Mouse (Mus musculus) MN1 (cell line): ENCODE results near the gene Polr2m.

ENCODE experiments used
- DNase-seq: peaks from one replicate; pipeline ENCODE4 v3.0.0-alpha.2; 2016; ENCODE audit warnings: low spot score

Polr2m gene

DNA sequence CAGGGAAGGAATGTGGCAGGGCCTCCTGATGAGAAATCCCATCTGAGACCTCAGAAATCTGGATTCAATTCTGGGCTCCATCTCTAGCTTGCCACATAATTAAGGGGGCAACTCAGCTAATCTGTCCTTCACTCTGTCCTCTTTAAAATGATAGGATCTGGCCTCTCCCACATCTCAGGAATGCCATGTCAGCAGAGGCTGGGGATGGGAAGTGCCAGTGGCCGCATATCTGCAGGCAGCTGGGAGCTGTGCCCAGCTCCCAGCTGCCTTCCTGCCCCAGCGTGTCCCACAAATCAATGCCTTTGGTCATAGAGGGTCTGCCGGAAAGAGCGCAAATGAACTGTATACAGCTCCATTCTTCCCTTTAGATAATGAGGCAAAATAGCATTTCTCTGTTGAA, 18.3 kb downstream of the Polr2m start:
- DNase-seq = no peak

DNA sequence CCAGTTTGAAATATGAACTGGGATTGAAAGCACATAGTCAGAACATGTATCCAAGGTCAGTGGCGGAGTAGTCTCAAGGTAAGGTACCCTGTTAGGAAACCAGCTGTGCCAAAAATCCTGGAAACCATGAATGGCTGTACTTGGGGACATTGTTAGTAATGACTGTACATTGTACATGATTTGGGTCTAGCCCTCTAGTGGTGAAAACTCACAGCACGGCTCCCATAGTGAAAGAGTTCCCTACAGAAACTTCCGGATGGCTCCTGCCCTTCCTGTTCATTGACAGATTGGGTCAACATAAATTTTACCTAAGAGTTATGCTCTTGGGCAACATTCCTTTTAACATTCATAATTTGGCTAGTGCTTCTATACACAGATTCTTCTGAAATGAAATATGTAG, 19.6 kb downstream of the Polr2m start:
- no peak for DNase-seq

GRCm38 (mm10) chr9:71463072-71463667, 22.6 kb downstream of the Polr2m start:
- DNase-seq = no peak

DNA sequence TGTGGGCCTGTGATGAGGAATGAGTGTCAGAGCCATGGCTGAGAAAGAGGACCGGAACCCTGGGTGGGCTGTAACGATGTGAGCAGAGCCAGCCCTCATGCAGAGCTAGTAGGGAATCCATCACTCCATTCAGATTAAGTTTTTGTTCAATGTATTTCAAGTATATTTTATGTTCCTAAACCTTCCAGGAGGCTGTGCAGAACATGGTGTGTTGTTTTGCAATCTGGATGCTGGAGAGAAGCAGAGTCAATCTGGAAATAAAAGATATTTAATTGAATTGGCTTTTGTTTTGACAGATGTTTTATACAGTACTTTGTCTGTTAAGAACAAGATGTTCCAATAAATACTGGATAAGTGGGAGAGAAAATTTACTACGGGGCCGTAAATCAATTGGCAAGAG, 29.0 kb downstream of the Polr2m start:
- peak; percentile 27 for DNase-seq

DNA sequence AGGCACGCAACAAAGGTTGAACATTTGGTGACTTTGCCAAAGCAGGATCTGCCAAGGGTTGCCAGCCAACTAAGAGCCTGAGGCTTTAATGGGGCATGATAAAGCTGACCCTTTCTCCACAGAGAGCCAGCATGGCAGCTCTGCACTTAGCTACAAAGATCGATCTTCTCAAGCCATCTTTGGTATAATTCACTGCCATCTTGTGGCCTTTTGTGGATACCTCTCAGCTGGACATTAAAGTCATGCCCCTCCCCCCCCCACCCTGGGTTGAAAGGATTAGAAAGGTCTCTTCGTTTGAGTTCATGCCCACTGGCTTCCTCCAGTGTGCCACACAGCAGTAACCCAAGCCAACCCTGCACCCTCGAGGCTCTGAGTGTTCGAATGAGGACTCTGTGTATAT, 31.8 kb downstream of the Polr2m start:
- DNase-seq = no peak

DNA sequence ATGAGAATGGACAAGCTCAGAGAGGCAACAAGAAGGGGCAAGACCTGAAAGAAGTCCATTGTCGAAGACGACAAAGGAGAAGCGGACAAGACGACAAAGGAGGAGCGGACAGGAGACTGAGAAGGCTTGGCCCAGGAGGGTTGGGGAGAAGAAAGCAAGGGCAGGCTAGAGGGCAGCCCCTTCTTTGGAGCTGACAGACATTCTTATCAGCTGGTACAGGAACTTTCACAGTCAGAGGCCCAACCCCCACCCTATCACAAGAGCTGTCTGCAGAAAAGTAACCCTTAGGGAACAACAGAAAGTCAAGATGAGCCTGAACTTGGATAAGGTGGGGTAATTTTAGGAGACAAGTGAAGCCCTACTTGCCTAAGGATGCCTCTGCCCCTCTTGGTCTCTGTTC, 32.4 kb downstream of the Polr2m start:
- DNase-seq = no peak

DNA sequence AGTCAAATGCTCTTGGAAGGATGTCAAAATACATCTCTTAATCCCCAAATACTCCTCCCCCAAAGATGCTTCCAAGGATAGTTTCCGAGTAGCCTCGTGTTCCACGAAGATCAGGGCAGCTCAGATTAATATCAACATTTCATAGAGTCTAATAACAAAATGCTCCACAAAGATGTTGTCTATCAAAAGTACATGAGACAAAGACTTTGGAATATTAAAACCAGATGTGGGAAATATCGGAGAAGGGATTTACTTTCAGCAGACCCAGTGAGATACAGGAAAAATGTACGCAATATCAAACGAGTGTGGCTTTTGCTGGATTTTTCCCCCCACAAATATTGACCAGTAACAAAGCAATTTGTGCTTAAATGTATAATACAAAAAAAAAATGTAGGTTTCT, 35.1 kb downstream of the Polr2m start:
- no peak for DNase-seq

DNA sequence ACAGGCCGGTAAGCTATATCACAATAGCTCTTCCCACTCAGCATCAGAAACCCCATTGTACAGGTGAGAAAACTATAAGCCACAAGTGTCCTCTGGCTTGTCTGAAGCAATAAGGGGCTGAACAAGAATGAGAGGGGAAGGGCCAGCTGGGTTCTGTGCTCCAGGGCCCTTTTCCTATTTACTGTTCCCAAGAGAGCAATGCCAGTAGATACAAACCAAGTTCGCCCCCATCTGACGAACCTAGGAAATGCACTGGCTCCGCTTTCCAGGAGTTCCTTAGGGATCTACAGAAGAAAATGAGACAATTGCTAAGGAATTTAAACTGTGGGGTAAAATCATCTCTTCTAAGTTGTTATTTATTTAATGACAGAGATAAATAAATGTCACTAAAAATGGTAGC, 38.2 kb downstream of the Polr2m start:
- no peak for DNase-seq

DNA sequence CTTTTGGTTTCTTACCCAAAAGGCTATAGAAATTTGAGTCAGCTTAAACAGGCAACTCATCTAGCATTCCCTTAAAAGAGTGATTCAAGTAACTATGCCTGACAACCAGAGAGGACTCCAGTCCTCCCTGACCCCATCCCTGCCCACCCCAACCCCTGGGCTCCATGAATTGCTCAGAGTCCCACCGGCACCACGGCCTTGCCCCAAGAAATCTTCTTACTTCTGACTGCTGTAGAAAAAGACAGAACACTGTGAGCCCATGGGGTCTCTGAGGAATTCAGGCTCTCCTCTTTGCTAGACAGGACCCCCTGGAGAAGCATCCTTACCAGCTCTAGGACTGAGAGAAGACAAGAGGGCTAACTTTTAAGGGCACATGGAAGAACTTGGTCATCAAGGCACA, 40.4 kb downstream of the Polr2m start:
- DNase-seq = no peak

DNA sequence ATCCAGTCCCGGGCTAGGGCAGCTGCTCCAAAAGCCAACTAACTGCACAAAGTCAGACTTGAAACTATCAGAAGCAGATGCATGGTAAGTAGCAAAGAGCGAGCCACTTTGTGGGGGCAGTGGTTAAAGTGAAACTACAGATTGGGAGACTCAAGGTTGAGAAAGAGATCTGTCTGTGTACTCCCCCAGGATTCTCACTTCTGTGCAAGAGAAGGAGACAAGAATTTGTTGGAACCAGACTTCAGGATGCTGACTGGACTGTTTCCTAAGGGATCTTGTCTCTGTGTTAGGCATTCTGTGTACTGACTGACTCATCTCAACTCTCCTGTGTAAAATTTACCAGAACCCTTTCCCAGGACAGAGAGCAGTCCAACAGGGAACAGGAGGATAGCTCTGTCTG, 47.6 kb downstream of the Polr2m start:
- no peak for DNase-seq
